Mouse (Mus musculus) brain, adult 10 weeks (tissue): ENCODE results near the gene Obp1b. TPM values are rescaled to one million over a fixed set of nuclear protein-coding genes. Genes with fewer than 3 reads are reported as not detected.

Experiments
- polyA plus RNA-seq: library from polyadenylated mRNA; stranded (reverse); fragments of 350-450 nt; fragmentation: Illumina TruSeq; extraction: RNeasy Lipid Tissue Mini Kit (QIAGEN cat#74804); gene quantifications from one replicate; pipeline ENCODE4 v1.2.3, GENCODE M21; 2015; ENCODE audit warnings: low read depth, low replicate concordance

Obp1b gene
- not detected for polyA plus RNA-seq

GRCm38 (mm10) chrX:78186477-78186876 lies at the start of gene Obp1b:
TSS of gene Obp1b (plus strand) at chrX:78186777.

Other genes starting within 250 kb of the Obp1b start
- gene Obp1a, start 95.4 kb upstream of the Obp1b start, polyA plus RNA-seq = not detected
- gene Gm5938, start 61.3 kb upstream of the Obp1b start, polyA plus RNA-seq = not detected
- gene Gm14743, start 59.1 kb downstream of the Obp1b start, polyA plus RNA-seq = not detected
- not detected for gene 4930480E11Rik, start 182.9 kb downstream of the Obp1b start, polyA plus RNA-seq